Mouse (Mus musculus): ENCODE data around the gene Olfr1153.

Gene Olfr1153

DNA sequence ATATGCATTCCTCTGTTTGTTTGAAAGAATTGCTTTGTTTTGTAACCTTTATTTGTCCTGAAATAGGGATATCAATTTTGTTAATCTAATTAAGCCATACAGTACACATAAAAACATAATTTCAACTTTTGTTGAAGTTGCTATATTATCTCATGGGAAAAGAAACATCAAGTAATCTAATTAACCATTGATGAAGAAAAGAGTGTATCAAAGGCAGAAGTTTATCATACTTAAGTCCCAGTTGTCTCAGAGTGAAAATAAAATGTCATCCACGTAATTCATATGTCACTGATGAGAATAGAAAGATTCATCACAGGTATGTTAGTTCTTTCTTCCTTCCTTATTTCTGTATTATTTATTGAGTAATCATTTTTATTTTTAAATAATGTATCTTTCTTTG lies at the start of gene Olfr1153:
Gene Olfr1153 (plus strand): TSS at position 301 of the 400 bp plus-strand sequence.
- POLR2A ChIA-PET: no interaction called here
- CTCF ChIA-PET: no interaction called here

DNA sequence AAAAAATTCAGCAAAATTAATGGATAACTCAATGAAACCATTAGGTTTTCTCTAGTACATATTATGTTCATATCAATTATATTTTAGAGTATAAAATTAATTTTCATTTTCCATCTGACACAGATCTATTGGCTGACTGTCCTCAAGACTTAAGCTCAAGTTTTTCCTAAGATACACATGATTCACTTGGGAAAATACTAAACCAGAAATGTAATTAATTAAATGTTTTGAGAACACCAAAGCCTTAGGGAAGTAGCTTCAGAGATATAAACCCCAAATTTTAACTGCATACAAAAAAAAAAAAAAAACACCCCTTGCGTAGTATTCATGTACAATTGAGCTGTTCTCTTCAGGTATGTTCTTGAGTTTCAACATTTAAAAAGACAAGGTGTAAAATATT lies 39.2 kb upstream of the Olfr1153 start, which contains the start of gene Olfr1151:
Gene Olfr1151 (plus strand): TSS at position 301 of the 400 bp plus-strand sequence.
- ChIA-PET CTCF (no interaction called here), POLR2A (no interaction called here)

DNA sequence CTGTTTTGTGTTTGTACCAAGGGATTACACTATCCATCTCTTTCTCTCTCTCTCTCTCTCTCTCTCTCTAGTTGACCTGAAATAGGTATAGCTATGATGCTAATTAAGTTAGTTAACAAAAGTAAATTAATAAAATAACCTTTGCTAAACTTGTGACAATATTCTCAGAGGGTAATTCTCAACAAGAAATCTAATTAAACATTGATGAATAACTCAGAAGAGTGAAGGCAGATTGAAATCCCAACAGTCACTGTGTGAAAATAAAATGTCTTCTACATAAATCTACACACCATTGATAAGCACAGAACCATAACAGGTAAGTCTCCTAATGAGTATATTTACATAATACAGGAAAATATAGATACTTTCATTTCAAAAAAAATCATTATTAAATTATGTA lies 28.6 kb upstream of the Olfr1153 start, which contains the start of gene Olfr1152:
Gene Olfr1152 (plus strand): TSS at position 301 of the 400 bp plus-strand sequence.
- CTCF ChIA-PET: no interaction called here
- POLR2A ChIA-PET: no interaction called here

DNA sequence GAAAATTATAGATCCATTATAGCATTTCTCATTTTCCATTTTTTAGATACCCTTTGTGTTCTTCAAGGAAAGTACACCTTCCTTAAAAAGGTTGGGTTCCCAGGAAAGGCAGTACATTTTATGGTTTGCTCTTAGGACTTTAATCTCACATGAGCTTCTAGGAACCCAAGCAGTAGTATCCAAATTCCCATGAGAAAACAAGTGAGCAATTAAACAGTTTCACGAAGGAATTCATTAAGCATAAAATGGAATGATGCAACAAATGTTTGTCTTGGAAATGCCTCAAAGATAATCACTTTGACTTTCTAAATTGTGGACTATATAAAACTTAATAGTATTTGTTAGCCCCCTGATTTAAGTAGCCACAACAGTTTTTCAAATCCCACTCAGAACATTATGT lies 10.3 kb downstream of the Olfr1153 start, which contains the start of gene Olfr1154:
Gene Olfr1154 (minus strand): TSS at position 101 of the 400 bp plus-strand sequence.
- CTCF ChIA-PET: no interaction called here
- POLR2A ChIA-PET: no interaction called here

DNA sequence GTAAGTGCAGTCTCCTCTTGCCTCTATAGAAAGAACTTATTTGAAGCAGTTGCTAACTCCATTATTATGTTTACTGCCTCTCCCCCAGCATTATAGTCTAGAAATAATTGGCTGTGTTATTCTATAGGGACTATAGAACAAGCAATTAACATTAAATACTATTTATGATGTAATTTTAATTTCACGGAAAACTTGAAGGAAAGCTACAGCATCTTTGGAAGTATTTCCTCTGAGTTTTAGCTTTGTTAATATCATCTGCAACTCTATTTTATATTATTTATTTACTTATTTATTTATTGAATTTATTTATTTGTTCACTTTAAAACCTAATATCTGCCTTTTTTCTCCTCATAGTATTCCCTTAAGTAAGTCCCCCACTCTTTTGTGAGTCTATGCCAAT lies 50.3 kb downstream of the Olfr1153 start, which contains the start of gene Olfr1155:
Gene Olfr1155 (minus strand): TSS at position 101 of the 400 bp plus-strand sequence.
- POLR2A ChIA-PET: no interaction called here
- CTCF ChIA-PET: no interaction called here

Data from embryonic stem cell, embryonic (primary cell).